Mouse (Mus musculus): ENCODE data around the gene Appbp2.

Appbp2 gene

GRCm38 (mm10) chr11:85157301-85157700, 77.6 kb downstream of the Appbp2 start:
- DNase-seq (ENCODE audit: low spot score), result no peak

GRCm38 (mm10) chr11:85152256-85152930, 82.5 kb downstream of the Appbp2 start:
- DNase-seq (ENCODE audit: low spot score), result no peak

- peak; percentile 98 for DNase-seq (ENCODE audit: low spot score)
Observed at GRCm38 (mm10) chr11:85139581-85140540, 95.1 kb downstream of the Appbp2 start, which contains the start of gene Usp32. Gene Usp32 (minus strand): TSS chr11:85140161.

- DNase-seq (ENCODE audit: low spot score), result peak; percentile 52
Observed at GRCm38 (mm10) chr11:85138776-85139474, 96.0 kb downstream of the Appbp2 start.

All from embryo, embryonic 10.5 days (tissue).